Mouse (Mus musculus) layer of hippocampus, adult 9-11 months (tissue): ENCODE results near the gene Ccdc142.

Source experiments
- DNase-seq: peaks from one replicate; pipeline ENCODE4 v3.0.0; 2022

Ccdc142 gene

DNA sequence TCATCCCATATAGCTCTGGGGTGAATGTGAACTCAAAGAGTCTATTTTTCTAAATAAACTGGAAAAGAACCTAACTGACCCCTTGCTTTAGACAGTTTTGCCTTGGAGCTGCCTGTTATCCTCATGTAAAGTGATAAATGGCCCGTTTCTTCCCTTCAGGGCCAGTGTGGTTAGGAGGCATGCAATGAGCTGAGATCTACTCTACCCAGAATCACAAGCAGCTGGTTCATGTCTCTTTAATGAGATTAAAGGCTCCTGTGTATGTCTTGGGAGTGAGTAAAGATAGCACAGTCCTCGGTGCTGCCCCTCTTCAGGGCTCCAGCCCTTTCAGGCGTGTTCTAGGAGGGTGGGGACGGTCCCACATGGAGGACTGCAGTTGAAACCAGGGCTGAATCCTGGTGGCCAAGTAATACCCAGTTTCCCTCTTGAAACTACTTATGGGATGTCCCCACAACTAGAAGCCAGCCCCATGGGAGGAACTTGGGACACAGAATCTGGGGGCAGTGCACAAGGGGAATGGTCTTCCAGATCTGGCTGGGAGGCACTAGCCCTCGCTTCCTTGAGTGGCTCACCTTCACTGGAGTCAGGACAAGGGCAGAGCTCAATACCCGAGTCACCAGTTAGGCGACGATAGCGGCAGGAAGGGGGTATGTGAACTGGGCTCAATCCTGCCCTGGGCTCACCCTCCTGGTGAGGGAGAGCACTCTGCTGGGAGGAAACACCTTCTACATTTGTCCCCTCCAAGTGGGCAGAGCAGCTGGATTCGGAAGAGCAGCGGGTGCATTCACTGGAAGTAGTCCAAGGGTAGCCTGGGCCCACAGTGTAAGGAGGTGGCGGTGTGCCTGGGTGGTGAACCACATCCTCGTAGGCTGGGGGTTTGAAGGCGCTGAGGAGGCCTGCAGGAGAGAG lies 17.7 kb downstream of the Ccdc142 start:
- no peak for DNase-seq

DNA sequence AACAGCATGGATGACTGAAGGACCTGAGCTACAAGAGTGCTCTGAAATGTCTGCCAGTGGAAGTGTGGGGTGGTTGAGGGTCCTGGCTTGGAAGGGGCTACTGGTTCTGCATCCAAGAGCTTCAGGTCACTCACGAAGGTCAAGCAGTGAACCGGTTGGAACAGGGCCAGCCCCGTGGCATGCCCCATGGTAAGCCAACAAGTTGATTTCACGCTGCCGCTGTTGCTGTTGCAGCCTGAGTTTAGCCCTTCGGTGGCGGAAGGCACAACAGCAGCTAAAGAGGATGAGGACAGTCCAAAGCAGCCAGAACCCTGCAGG lies 18.3 kb downstream of the Ccdc142 start:
- DNase-seq = no peak

DNA sequence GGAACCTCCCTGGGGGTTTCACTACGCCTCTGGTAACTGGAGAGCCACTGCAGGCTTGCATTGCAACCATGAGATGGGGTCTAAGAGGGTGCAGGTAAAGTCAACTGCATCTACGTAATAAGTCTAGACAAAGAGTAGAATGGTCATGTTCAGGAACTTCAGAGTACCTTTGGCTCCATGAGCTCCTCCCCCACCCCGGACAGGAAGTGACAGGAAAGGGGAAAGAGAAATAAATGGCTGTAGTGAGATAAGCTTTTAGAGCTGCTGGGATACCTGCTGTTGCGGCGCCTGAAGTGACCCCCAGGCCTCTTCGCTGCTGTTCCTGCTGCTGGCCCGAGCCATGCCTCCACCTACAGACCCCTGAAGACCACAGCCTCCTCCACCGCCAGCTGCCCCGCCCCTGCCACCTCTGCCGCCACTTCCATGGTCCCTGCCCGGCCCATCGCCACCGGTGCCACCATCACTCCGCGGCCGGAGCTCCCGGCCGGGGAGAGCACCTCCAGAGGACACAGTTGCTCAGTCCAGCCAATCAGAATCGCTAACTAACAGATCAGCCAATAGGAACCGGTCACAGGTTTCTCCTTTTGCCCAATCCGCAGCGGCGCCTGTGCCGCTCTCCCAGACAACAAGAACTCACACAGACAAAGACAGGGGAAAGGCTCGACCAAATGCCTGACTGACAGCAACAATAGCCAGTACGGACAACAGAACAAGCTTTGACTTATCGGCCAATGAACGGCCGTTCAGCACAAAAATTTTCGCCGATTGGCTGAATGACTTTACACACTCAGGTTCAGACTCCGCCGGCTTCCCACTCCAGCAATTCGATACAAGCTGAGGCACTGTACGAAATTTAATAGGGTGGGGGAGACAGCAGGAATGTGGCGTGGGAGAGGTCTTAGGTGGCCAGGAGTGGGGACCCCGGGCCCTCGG lies 19.8 kb downstream of the Ccdc142 start, which contains the start of gene Wbp1:
Gene Wbp1 (minus strand): TSS at position 630 of the 933 bp plus-strand sequence.
- DNase-seq = peak; percentile 99

DNA sequence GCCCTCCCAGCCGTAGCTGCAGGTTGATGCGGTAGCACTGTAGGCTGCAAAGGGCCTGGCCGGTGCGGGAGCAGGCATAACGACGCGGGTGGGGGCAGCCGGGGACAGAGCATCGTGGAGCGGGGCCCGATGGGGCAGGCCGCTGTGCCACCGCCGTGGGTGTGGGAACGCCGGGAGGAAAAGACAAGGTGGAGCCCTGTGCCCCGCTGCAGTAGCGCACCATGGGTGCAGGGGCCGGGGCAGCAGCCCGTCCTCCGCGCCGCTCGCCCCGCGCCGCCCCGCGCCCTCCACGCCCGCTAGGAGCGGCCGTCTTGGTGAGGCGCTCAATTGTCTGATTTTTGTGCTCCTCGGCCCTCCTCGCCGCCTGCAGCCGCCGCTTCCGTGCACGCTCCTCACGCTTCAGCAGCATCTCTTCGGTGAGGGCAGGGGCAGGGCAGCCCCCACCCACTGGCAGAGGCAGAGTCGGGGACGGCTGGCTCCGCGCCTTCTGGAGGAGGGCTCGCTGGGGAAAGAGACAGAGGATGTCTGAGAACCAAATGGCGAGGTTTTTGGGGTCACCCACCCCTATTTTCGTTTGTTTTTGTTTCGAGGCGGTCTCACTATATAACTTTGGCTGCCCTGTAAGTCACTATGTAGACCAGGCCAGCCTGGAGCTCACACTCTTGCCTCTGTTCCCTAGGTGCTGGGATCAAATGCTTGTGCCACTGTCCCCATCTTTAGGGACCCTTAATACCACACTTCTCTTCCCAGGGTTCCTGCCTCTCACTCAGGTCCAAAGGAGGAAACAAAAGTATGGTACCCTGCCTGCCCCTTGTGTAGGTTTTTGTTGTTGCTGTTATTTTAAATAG lies 20.7 kb downstream of the Ccdc142 start:
- DNase-seq = no peak

DNA sequence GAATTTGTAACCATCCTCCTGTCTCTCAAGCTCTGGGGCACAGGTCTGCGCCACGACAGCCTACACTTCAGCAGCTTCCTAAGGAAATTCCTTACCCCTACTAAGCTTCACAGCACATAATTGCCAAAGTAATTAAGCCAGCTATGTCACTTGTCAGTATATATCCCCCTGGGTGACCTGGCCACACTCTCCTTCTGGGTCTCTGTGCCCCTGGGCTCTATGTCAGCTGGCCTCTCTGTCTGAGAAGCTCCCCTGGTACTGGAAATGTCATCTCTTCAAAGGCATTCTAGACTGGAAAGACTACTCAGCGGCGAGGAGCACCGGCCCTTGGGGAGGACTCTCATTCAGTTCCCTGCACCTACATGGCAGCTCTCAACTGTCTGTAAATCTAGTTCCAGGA lies 21.6 kb downstream of the Ccdc142 start:
- DNase-seq = no peak

DNA sequence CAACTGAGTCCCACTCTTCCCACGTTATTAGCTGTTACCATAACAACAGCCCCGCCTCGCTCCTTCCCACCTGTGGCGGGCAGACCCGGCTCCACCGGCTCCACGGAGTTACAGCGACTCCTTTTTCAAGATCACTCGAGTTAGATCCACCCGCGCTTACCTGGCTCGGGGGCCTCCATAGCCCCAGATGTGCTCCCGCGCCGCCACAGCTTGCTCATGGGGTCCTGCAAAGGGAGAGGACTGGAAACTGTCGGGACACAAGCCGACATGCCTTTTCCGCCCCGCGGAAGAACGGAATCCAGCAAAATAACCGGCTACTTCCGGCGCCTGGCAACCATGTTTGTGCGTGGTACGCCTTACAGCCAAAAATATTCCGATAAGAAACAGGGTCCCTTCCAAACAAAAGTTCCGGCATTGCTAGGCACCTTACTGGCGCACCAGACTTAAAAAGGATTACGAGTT lies 23.5 kb downstream of the Ccdc142 start:
- DNase-seq = peak; percentile 92

DNA sequence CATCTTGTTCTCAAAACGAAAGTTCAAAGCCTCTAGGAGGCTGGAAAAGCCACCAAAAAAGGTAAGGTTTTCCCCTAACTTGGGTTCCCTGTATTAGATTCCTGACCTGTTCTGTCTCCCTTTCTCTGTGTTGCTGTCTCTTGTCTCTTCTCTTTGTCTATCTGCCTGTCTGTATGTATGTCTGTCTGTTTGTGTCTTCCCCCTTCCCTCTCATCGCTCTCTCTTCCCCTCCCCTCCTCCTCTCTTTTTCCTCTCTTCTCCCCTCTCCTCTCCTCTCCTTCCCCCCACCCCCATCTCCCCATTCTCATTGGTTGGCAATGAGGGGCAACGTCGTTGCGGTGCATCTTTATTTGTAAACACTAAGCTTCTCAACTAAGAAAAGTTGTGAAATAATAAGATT lies 23.9 kb downstream of the Ccdc142 start, which contains the start of gene Ino80b:
Gene Ino80b (minus strand): TSS at position 101 of the 400 bp plus-strand sequence.
- DNase-seq = no peak

DNA sequence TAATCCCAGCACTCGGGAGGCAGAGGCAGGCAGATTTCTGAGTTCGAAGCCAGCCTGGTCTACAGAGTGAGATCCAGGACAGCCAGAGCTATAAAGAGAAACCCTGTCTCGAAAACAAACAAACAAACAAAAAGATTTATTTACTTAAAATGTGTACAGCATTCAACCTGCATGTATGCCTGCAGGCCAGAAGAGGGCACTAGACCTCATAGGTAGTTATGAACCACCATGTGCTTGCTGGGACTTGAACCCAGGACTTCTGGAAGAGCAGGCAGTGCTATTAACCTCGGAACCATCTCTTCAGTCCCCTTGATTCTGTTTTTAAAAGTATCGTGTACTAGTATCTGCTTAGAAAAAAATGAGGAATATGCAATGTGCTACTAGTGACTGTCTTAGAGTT lies 26.0 kb downstream of the Ccdc142 start:
- DNase-seq = no peak

DNA sequence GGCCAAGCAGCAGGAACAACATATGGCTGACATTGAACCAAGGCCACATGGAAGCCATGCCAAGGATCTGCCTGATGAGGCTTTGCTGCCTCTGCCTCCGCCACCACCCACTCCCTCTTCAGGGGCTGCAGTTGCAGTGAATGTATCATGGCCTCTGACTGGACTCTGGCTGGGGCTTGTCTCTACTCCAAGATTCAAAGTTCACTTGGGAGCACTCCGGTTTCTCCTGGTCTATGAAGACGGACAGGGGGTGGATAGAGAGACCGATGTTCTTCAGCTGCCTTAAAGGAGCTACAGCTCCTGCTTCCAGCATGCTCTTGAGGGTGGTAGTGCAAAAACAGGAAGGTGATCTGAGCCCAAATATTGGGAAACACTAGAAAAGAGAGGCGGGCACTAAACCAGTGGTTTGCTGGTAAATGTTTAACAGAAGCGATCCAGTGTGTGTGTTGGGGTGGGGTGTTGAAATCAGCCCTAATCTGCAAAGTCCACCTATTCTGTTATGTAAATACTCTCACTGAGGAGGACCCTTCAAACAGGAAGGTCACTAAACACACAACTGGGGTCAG lies 30.2 kb downstream of the Ccdc142 start:
- no peak for DNase-seq

DNA sequence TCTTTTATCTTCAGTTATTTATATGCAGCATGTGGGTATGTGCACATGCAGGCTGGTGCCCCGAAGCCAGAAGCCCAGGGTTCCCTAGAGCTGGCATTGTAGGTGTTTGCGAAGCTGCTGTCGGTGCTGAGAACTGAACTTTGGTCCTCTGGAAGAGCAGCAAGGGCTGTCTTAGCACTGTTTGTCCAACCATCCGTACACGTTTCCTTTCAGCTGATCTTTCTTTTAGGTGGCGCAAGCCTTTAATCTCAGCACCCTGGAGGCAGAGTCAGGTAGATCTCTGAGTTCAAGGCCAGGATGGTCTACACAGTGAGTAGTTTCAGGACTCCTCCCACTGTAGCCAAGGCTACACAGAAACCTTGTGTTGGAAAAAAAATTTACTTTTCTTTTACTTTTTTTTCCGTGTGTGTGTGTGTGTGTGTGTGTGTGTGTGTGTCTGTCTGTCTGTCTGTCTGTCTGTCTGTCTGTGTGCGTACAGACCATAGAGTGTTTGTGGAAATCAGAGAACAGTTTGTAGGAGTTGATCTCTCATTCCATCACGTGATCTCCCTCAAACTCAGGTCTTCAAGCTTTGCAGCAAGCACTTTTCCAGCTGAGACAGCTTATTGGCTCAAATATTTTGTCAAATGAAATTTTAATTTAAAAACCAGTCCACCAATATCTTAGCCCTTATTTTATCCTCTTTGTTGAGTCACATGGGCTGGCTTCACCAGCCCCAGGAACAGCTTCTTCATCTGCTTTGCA lies 30.9 kb downstream of the Ccdc142 start:
- no peak for DNase-seq

DNA sequence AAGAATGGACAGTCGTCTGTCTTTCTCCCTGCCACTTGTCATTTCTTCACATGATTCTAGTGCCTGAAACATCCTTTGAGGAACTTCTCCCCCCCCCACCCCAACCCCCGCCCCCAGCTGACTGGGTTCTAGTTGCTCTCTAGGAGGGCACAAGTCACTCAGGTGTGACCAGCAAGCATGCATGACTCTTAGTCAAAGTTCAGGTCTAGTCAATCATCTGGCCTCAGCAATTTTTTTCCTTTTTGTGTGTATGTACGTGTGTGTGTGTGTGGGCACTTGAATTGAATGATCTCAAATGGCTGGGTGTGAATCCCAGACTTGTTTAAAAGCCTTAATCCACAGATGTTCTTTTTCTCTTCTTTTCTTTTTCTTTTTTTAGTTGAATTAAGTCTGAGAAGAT lies 32.8 kb downstream of the Ccdc142 start:
- no peak for DNase-seq

DNA sequence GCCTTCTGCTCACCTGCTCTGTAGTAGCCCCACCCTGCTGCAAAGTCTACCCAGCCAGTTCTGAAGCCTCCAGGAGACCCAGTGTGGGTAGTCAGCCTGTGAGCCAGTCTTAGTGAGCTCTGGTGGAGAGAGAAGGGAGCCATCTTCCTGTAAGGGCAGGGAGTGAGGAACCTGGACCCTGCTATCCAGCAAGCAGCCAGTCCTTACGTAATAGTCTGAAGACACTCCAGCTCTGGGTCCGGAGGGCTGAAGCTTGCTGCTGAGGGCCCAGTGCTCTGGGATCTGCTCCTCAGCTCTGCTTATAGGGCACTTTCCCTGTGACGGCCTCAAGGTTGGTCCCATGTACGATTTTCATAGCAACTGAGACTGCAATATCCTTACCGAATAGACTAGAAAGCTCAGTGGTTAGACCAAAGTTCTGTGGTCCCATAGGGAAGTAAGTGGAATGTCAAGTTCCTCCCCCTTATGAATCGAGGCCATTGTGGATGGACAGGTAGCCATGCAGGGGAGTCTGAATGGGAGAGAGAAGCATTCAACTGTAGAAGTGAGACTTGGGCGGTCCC lies 33.6 kb downstream of the Ccdc142 start, which contains the start of gene Rtkn:
Gene Rtkn (plus strand): TSS at position 513 of the 563 bp plus-strand sequence.
- DNase-seq = no peak

DNA sequence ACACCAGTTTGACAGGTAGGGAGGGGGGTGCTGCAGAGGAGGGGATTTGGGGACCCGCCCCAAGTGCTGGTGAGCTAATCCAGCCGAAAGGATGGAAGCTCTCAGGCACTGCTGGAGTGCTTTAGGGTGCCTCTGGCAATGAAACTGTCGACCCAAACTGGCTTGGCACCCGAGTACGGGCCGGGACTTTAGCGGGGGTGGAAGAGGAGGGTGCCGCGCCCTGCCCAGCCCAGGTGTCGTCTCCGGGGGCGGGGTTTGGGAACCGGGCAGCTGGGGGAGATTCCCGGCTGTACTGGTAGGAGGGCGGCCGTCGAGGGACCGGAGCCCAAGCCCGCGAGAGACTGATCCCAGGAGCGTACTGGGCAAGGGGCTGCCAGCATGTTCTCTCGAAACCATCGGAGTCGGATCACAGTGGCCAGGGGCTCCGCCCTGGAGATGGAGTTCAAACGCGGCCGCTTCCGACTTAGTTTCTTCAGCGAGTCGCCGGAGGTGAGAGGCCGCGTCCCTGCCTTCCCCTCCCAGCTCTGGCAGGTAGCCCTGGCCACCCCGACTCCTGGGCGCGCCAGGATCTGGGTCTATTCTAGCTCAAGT lies 34.3 kb downstream of the Ccdc142 start:
- DNase-seq = no peak

DNA sequence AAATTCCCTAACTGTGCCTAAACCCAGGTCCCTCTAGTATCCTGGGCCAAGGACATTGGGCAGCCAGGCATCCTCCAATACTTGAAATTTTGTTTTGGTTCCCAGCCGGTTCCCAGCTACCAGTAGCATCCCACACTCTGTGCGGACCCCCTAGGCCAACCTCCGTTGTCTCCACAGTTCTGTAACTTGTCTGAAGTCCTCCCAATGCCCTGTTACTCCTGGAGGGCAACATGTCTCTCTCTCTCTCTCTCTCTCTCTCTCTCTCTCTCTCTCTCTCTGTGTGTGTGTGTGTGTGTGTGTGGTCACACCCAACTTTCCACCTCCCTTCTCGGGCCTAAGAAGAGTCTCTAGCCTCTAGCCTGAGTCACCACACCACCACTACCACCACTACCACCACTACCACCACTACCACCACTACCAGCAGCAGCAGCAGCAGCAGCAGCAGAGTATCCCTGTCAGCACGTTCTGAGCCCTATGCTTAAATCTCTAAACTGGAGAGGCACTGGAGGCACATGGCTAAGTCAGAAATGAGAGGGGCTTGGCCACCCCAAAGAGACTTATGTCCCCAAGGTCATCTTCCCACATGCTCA lies 35.0 kb downstream of the Ccdc142 start:
- no peak for DNase-seq

DNA sequence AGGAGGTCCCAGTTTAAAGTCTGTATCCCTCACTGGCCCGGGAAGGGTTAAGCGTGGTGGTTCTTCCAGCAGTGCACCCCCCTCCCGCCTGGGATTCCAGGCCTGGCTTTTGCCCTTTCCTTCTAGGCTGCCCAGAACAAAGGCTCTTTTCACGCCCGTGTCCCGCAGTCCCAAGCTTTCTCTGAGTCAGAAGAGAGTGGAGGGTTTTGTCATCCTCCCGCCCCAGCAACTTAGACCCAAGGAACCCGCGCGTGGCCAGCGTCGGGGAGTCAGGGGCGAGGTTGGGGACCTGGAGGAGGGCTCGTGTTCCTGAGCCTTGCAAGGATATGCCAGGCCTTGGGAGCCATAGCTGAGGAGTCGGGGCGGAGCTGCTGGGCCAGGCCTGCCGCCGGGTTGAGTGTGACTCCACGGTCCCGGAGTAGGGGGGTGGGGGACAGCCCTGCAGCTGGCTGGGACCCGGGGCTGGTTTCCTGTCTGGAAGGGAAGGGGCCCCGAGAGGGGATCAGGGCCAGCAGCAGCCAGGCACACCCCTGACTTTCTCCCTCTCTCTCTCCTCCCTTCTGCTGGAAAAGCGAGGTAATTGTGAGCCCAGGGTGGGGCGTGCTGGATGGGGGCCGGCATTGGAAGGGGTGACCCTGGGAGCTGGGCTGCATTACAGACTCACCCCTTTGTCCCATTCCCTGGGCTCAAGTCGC lies 35.6 kb downstream of the Ccdc142 start:
- DNase-seq = peak; percentile 70

DNA sequence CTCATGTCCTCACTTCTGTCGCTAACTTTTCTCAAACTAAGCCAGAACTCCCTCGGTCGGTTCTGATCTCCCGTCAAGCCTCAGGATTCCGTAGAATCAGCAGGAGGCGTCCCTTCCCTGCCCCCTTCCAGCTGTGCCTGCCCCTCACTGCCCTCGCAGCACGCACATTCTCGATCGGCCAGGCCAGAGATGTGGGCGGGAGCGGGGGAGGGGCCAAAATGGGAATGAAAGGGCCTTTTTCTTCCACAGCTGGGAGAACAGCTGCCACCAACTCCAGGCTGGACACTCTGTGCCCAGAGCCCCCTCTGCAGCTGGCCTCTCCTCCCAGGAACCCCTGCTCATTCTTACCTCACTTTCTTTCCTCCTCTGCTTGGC lies 36.2 kb downstream of the Ccdc142 start:
- peak; percentile 90 for DNase-seq

DNA sequence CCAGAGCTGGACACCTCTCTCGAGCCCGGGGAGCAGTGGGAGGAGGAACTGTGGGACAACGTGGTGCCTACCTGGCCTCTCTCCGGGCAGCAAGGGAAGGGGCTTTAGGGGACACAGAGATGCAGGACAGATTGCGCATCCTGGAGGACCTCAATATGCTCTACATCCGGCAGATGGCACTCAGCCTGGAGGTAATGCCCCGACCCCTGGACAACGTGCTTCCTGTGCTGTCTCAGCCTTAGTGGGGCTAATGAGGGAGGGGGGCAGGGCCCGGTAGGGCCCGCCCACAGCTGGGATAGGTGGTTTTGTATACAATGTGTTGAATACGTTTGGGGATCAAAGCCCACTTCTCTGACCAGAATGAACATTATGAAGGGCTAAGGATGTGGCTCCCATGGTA lies 36.7 kb downstream of the Ccdc142 start:
- DNase-seq = no peak

DNA sequence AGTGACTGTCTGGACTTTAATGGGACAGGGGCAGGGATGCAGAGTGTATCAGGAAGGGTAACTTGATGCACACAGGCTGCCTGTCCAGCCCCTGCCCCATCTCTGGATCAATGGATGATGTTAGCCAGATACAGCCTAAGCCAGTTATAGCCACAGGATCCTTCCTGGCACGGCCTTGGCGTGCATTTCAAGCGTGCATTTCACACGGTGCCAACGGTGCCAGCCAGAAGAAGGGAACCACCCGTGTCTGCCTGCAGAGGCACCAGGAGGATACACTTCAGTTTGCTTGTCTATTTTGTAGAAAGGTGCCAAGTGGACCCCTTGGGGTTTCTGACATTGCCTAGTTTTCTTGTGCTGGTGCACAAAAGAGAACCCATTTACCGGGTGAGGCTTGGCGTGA lies 38.6 kb downstream of the Ccdc142 start:
- DNase-seq = no peak

DNA sequence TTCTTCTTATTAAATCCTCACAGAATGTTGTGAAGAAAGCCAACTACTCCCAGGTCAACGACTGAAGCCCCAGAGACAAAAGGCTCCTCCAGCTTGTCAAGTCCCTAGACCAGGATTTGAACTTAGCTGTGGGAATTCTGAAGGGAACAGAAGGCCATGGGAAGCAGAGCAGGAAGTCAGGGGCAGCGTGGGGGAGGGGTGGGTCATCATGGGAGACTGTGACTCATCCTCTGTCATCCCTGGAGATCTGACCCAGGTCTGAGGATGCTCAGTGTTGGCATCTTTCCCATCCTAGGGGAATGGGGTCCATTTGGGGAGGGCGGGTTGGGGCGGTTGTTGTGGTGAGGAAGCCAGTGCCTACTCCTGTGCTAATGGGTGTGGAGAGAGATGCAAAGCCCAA lies 40.2 kb downstream of the Ccdc142 start:
- no peak for DNase-seq
